In genomic region chr3:146761276-146761675, GRCm38 (mm10) we compare ENCODE assay signal across 18 mouse cellular contexts. TPM values are rescaled to one million over a fixed set of nuclear protein-coding genes. Genes with fewer than 3 reads are reported as not detected.
DNase-seq lines count a peak whose midpoint lies in the region; ATAC-seq and TF ChIP-seq lines count a peak whose summit lies in the region.
"Had no signal": no experiment of that assay in that cellular context is flagged by ENCODE, and none has a peak within 500 bp of the region (broad histone marks: within the 10 kb centered on the region; RNA-seq: fewer than 3 reads in every experiment).

No protein-coding gene starts in this region.

- TF ChIP-seq RAD21 in MEL (IDR thresholded peaks at IDR 0.05; ENCODE audit: low read depth, low read length), result no peak

- ATAC-seq in liver, embryonic 12.5 days, result peak; percentile 42; the same call in 1 of the 2 replicates
- ATAC-seq in liver, postnatal 0 days, result peak; percentile 53
- ATAC-seq in kidney, embryonic 16.5 days (ENCODE audit: low FRiP score, low TSS enrichment), result no peak
- ATAC-seq: forebrain, postnatal 0 days; intestine, embryonic 16.5 days had no signal

- peaks cover 0 to 22% of the 10 kb centered on the region in 2 experiments; a peak in 2 of 4 replicates for H3K36me3 ChIP-seq in MEL (ENCODE audit: control insufficient read depth in 1 of 2, insufficient read depth in 2 of 2, low read length in 2 of 2)
- no peaks in the 10 kb centered on the region; the same call in 1 of the 2 replicates for H3K36me3 ChIP-seq in liver, embryonic 12.5 days
- no peaks in the 10 kb centered on the region for H3K36me3 ChIP-seq in liver, postnatal 0 days (replicated peaks; ENCODE audit: insufficient read depth, low read length)
- H3K36me3 ChIP-seq in kidney, embryonic 16.5 days (ENCODE audit: insufficient read depth, low read length), result peaks cover 1% of the 10 kb centered on the region; the same call in 1 of the 2 replicates
- H3K36me3 ChIP-seq: hindbrain, embryonic 15.5 days had no signal

- H3K27ac ChIP-seq in MEL (ENCODE audit: control insufficient read depth, low read depth, low read length), result no peak overlapping the region
- no peak overlapping the region for H3K27ac ChIP-seq in liver, embryonic 12.5 days
- no peak overlapping the region for H3K27ac ChIP-seq in liver, postnatal 0 days (ENCODE audit: low read depth)
- H3K27ac ChIP-seq in kidney, embryonic 16.5 days (ENCODE audit: low read length), result no peak overlapping the region
- H3K27ac ChIP-seq: embryonic facial prominence, embryonic 10.5 days; heart, embryonic 13.5 days; hindbrain, embryonic 15.5 days had no signal

- H3K9ac ChIP-seq in MEL (ENCODE audit: control insufficient read depth, low read depth, low read length, poor library complexity, severe bottlenecking), result no peak overlapping the region
- H3K9ac ChIP-seq in liver, embryonic 12.5 days, result no peak overlapping the region
- no peak overlapping the region for H3K9ac ChIP-seq in liver, postnatal 0 days (replicated peaks)
- H3K9ac ChIP-seq in kidney, embryonic 16.5 days (replicated peaks; ENCODE audit: low read length), result no peak overlapping the region
- H3K9ac ChIP-seq: forebrain, postnatal 0 days; heart, embryonic 13.5 days; hindbrain, embryonic 15.5 days had no signal

- no peaks in the 10 kb centered on the region for H3K9me3 ChIP-seq in MEL (replicated peaks; ENCODE audit: insufficient read depth, low read length)
- no peaks in the 10 kb centered on the region for H3K9me3 ChIP-seq in liver, embryonic 12.5 days (replicated peaks)
- H3K9me3 ChIP-seq in liver, postnatal 0 days (ENCODE audit: low read length), result no peaks in the 10 kb centered on the region
- H3K9me3 ChIP-seq in kidney, embryonic 16.5 days (ENCODE audit: low read length), result no peaks in the 10 kb centered on the region
- H3K9me3 ChIP-seq: embryonic facial prominence, embryonic 10.5 days; heart, embryonic 13.5 days; hindbrain, embryonic 15.5 days had no signal

- no peak for TF ChIP-seq CTCF in MEL (IDR thresholded peaks at IDR 0.05 in 2 of 3, conservative IDR thresholded peaks at IDR 0.05 in 1 of 3; ENCODE audit: control insufficient read depth in 1 of 3, insufficient read depth in 1 of 3, low read depth in 2 of 3, low read length in 3 of 3, poor library complexity in 1 of 3, severe bottlenecking in 1 of 3)
- TF ChIP-seq CTCF in liver, postnatal 0 days (IDR thresholded peaks at IDR 0.05; ENCODE audit: low read depth), result no peak

- 66% methylated on average over 9 of the region's 9 CpGs for WGBS in liver, embryonic 12.5 days (ENCODE audit: insufficient replicate concordance)
- 72% methylated on average over 9 of the region's 9 CpGs for WGBS in liver, postnatal 0 days (ENCODE audit: insufficient replicate concordance)
- 95% methylated on average over 9 of the region's 9 CpGs for WGBS in kidney, embryonic 16.5 days

- DNase-seq in adrenal gland, postnatal 25 days, result peak; percentile 28
- DNase-seq in adrenal gland, adult 8-10 months, result no peak
- DNase-seq in MEL (ENCODE audit: low read depth, low spot score), result peak; percentile 11
- DNase-seq in liver, postnatal 0 days, result no peak
- no peak for DNase-seq in ovary, postnatal 14 days (ENCODE audit: low spot score)
- DNase-seq: cerebellum, adult 11-12 months; cerebellum, adult 9-11 months; cerebellum, postnatal 36 days; forebrain, postnatal 0 days; gastrocnemius, postnatal 14 days; heart, postnatal 36 days had no signal

- no peak overlapping the region for H3K4me2 ChIP-seq in liver, embryonic 12.5 days
- no peak overlapping the region for H3K4me2 ChIP-seq in liver, postnatal 0 days (ENCODE audit: low read depth, low read length)
- H3K4me2 ChIP-seq in kidney, embryonic 16.5 days (replicated peaks; ENCODE audit: low read depth, low read length), result no peak overlapping the region
- H3K4me2 ChIP-seq: heart, embryonic 13.5 days; hindbrain, embryonic 15.5 days had no signal

- peaks cover 10 to 23% of the 10 kb centered on the region in 2 experiments for H3K4me1 ChIP-seq in MEL (ENCODE audit: control insufficient read depth in 1 of 2, insufficient read depth in 2 of 2, low read length in 2 of 2)
- peaks cover 40% of the 10 kb centered on the region for H3K4me1 ChIP-seq in liver, embryonic 12.5 days
- peaks cover 7% of the 10 kb centered on the region; the same call in 1 of the 2 replicates for H3K4me1 ChIP-seq in liver, postnatal 0 days (ENCODE audit: insufficient read depth)
- no peaks in the 10 kb centered on the region for H3K4me1 ChIP-seq in kidney, embryonic 16.5 days (ENCODE audit: insufficient read depth, low read length)

- TF ChIP-seq EP300 in MEL (IDR thresholded peaks at IDR 0.05; ENCODE audit: low read depth in 1 of 2, low read length in 2 of 2), result no peak
- 0 out of 2 replicates have a peak, but pooled peaks have one; percentile 29 for TF ChIP-seq EP300 in liver, postnatal 0 days (IDR thresholded peaks at IDR 0.05; ENCODE audit: low read depth)

- H3K79me2 ChIP-seq in MEL (ENCODE audit: control insufficient read depth, insufficient read depth, low read length, poor library complexity), result no peaks in the 10 kb centered on the region; the same call in 1 of the 2 replicates

- H3K27me3 ChIP-seq in MEL (ENCODE audit: control insufficient read depth in 1 of 2, insufficient read depth in 2 of 2, low read length in 2 of 2), result no peaks in the 10 kb centered on the region
- H3K27me3 ChIP-seq in liver, embryonic 12.5 days (replicated peaks), result no peaks in the 10 kb centered on the region
- H3K27me3 ChIP-seq in liver, postnatal 0 days (ENCODE audit: insufficient read depth, low read length), result no peaks in the 10 kb centered on the region
- no peaks in the 10 kb centered on the region for H3K27me3 ChIP-seq in kidney, embryonic 16.5 days (ENCODE audit: insufficient read depth, low read length)
- H3K27me3 ChIP-seq: heart, embryonic 13.5 days; hindbrain, embryonic 15.5 days had no signal

- TF ChIP-seq POLR2A in MEL (IDR thresholded peaks at IDR 0.05; ENCODE audit: control insufficient read depth in 1 of 2, insufficient read depth in 1 of 2, low read depth in 1 of 2, low read length in 2 of 2, poor library complexity in 1 of 2), result no peak

- H3K4me3 ChIP-seq in MEL (ENCODE audit: control insufficient read depth in 1 of 2, insufficient read depth in 1 of 2, low read depth in 2 of 2, low read length in 2 of 2), result no peak overlapping the region
- H3K4me3 ChIP-seq in liver, embryonic 12.5 days, result no peak overlapping the region
- no peak overlapping the region for H3K4me3 ChIP-seq in liver, postnatal 0 days (ENCODE audit: low read depth, low read length)
- H3K4me3 ChIP-seq in kidney, embryonic 16.5 days (ENCODE audit: low read length), result no peak overlapping the region
- H3K4me3 ChIP-seq: embryonic facial prominence, embryonic 10.5 days; erythroblast, embryonic 14.5 days; heart, embryonic 13.5 days; hindbrain, embryonic 15.5 days had no signal

TF ChIP-seq in MEL, 35 proteins besides CTCF, POLR2A, EP300 and RAD21:
- no peak for TF ChIP-seq MAZ (IDR thresholded peaks at IDR 0.05; ENCODE audit: low read depth, low read length)
- no peak for TF ChIP-seq E2F4 (IDR thresholded peaks at IDR 0.05; ENCODE audit: borderline replicate concordance, low read depth, low read length)
- TF ChIP-seq ZMIZ1 (IDR thresholded peaks at IDR 0.05; ENCODE audit: low read depth, low read length), result no peak
- no peak for TF ChIP-seq ZNF384 (IDR thresholded peaks at IDR 0.05; ENCODE audit: low read depth, low read length)
- TF ChIP-seq SMC3 (IDR thresholded peaks at IDR 0.05; ENCODE audit: low read depth, low read length), result no peak
- TF ChIP-seq MXI1 (IDR thresholded peaks at IDR 0.05; ENCODE audit: low read depth, low read length), result no peak
- TF ChIP-seq MEF2A (IDR thresholded peaks at IDR 0.05; ENCODE audit: extremely low read depth, insufficient replicate concordance, low read depth, low read length, poor library complexity, severe bottlenecking), result no peak
- no peak for TF ChIP-seq HCFC1 (IDR thresholded peaks at IDR 0.05; ENCODE audit: low read depth, low read length)
- no peak for TF ChIP-seq ETS1 (IDR thresholded peaks at IDR 0.05; ENCODE audit: low read depth, low read length)
- no peak for TF ChIP-seq CHD1 (IDR thresholded peaks at IDR 0.05; ENCODE audit: low read depth, low read length)
- TF ChIP-seq BHLHE40 (IDR thresholded peaks at IDR 0.05; ENCODE audit: borderline replicate concordance, low read depth, low read length), result no peak
- no peak for TF ChIP-seq JUND (IDR thresholded peaks at IDR 0.05; ENCODE audit: low read depth, low read length)
- TF ChIP-seq SIN3A (IDR thresholded peaks at IDR 0.05; ENCODE audit: low read length), result no peak
- no peak for TF ChIP-seq NELFE (IDR thresholded peaks at IDR 0.05; ENCODE audit: low read depth, low read length)
- no peak for TF ChIP-seq TBP (IDR thresholded peaks at IDR 0.05; ENCODE audit: low read depth, low read length)
- TF ChIP-seq CHD2 (IDR thresholded peaks at IDR 0.05; ENCODE audit: low read length), result no peak
- no peak for TF ChIP-seq UBTF (IDR thresholded peaks at IDR 0.05; ENCODE audit: borderline replicate concordance, insufficient read depth, low read depth, low read length)
- no peak for TF ChIP-seq ELF1 (IDR thresholded peaks at IDR 0.05; ENCODE audit: low read depth, low read length)
- no peak for TF ChIP-seq KAT2A (conservative IDR thresholded peaks at IDR 0.05; ENCODE audit: low read depth, low read length)

RNA-seq across cellular contexts. Expression of gene Prkacb, which starts 51.5 kb away (rescaled TPM):
- total RNA-seq in adrenal gland, postnatal 25 days (2021), result 78.9 and 124 TPM in 2 replicates
- total RNA-seq in adrenal gland, adult 8-10 months (2022), result 100 to 1,000 TPM; 126 to 155 (median 139) TPM
- total RNA-seq in MEL (2012; rRNA removed), result 15.5 and 16.5 TPM in 2 replicates
- polyA plus RNA-seq in MEL (2012; ENCODE audit: insufficient read depth in 1 of 2, insufficient read length in 2 of 2, low read depth in 1 of 2, low replicate concordance in 2 of 2, missing spikeins in 1 of 2), result 10 to 100 TPM; 31.8 to 55.6 TPM
- 22.2 and 23.9 TPM in 2 replicates for polyA plus RNA-seq in liver, embryonic 12.5 days (2016; fragmentation: Nextera tagmentation; extraction: Ambion mirVana)
- 14.1 and 15.4 TPM in 2 replicates for polyA plus RNA-seq in liver, postnatal 0 days (2015; fragmentation: Nextera tagmentation; extraction: Ambion mirVana)
- 64.8 and 65.4 TPM in 2 replicates for polyA plus RNA-seq in kidney, embryonic 16.5 days (2015; fragmentation: Nextera tagmentation; extraction: Ambion mirVana)

Comparison
In these comparisons a context has a peak if more than half of its experiments do, and no peak if none do; other contexts are left out.
1. DNase-seq: peak in adrenal gland, postnatal 25 days (single experiment) and MEL (single experiment); none in adrenal gland, adult 8-10 months (single experiment), liver, postnatal 0 days (single experiment) and ovary, postnatal 14 days (single experiment).